Mouse (Mus musculus) embryonic facial prominence, embryonic 15.5 days (tissue): Measurements from ENCODE around the gene A130010J15Rik. TPM values are rescaled to one million over a fixed set of nuclear protein-coding genes. Genes with fewer than 3 reads are reported as not detected.

Experiments used
- ATAC-seq: fragments of 200-750 bp; cut with Nextera tagmentation; 2 replicates; pipeline ENCODE4 v1.8.0; 2017; ENCODE audit warnings: low read depth, moderate TSS enrichment; ENCODE audit not compliant: insufficient number of reproducible peaks, low FRiP score, low TSS enrichment
- H3K27ac ChIP-seq: fragments of 300-500 bp; sonication (generic); replicated peaks from 2 replicates; pipeline ENCODE4 v1.5.1; 2015; ENCODE audit warnings: mild to moderate bottlenecking, inconsistent platforms
- H3K27me3 ChIP-seq: fragments of 300-500 bp; sonication (generic); 2 replicates; pipeline ENCODE4 v1.6.1; 2015; ENCODE audit warnings: inconsistent platforms
- H3K36me3 ChIP-seq: fragments of 300-500 bp; sonication (generic); 2 replicates; pipeline ENCODE4 v1.6.1; 2015; ENCODE audit warnings: mild to moderate bottlenecking, inconsistent platforms
- H3K4me1 ChIP-seq: fragments of 300-500 bp; sonication (generic); 2 replicates; pipeline ENCODE4 v1.6.1; 2015; ENCODE audit warnings: inconsistent platforms
- H3K4me2 ChIP-seq: fragments of 300-500 bp; sonication (generic); replicated peaks from 2 replicates; pipeline ENCODE4 v1.6.1; 2015; ENCODE audit warnings: mild to moderate bottlenecking, inconsistent platforms
- H3K4me3 ChIP-seq: fragments of 300-500 bp; sonication (generic); replicated peaks from 2 replicates; pipeline ENCODE4 v1.5.1; 2015; ENCODE audit warnings: mild to moderate bottlenecking, inconsistent platforms
- H3K9ac ChIP-seq: fragments of 300-500 bp; sonication (generic); 2 replicates; pipeline ENCODE4 v1.6.1; 2015; ENCODE audit warnings: inconsistent platforms
- H3K9me3 ChIP-seq: fragments of 300-500 bp; sonication (generic); replicated peaks from 2 replicates; pipeline ENCODE4 v1.6.1; 2016; ENCODE audit warnings: inconsistent platforms
- WGBS: fragments of 180-500 bp; shearing (Covaris S2); methylation state at CpG from one replicate; pipeline ENCODE4 v1.1.7; 2015; 5-methylcytosine and 5-hydroxymethylcytosine counted together
- polyA plus RNA-seq: library from polyadenylated mRNA; unstranded; fragments of >200 nt; fragmentation: Nextera tagmentation; extraction: Ambion mirVana; gene quantifications from 2 replicates; pipeline ENCODE4 v1.2.1, GENCODE M21; 2015

The A130010J15Rik gene
- polyA plus RNA-seq, 1 experiment from 2014 or later, result 15.9 TPM

DNA sequence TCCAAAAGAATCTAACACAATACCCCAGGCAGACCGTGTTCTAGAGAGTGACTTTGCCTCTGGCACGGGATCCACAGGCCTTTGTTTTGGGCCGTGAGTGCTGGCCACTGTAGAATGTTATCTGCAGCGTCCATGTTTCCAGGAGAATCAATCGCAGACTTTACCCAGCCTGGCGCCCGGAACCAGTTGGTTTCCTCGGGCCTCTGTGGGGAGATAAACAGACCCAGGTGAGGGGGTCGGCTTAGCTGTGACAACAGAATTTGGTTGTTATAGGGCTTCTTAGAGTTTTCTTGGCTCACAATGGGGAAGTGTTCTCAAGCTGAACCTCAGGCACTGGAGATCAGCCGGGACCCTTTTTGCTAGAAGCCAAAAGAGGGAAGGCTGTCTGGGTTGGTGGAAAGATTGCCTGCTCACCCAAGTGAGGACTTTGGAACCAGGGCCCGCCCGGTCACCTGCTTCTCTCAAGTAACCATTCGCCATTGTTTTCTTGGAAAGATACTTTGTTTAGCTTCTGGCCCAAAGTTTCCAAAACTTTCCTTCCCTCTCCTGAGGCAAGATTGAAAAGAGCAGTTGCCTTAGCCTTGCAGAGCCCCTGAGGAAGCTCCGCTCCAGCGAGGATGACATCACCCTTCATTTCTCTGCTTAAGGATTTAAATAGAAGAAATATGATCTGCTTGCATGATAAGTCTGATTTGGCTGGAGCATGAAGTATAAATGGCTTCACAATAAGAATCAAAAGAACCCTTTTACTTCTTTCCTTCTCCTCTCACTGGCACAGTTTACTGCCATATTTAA is 11.3 kb upstream of the A130010J15Rik start:
- 44% methylated on average over 15 of the region's 15 CpGs for WGBS
- Histone ChIP-seq H3K9ac (no peak overlapping the region; the same call in 1 of the 2 replicates), H3K36me3 (no peaks in the 10 kb centered on the region), H3K9me3 (no peaks in the 10 kb centered on the region), H3K4me1 (peaks cover 48% of the 10 kb centered on the region), H3K27me3 (peaks cover 23% of the 10 kb centered on the region), H3K27ac (peak overlapping the region; percentile 86), H3K4me3 (no peak overlapping the region), H3K4me2 (peak overlapping the region; percentile 38)
- no peak for ATAC-seq

DNA sequence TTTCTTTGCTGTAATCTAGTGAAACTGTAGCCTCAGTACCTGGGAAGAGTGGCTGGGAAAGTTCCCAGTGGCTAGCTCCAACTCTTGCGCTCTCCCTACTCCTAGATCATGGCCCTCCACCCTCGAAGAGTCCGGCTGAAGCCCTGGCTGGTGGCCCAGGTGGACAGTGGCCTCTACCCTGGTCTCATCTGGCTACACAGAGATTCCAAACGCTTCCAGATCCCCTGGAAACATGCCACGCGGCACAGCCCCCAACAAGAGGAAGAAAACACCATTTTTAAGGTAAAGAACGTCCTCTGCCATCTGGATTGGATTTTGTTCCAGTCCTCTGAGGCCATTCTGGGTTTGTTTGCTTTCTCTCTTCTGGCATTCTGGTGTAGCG is 10.7 kb upstream of the A130010J15Rik start:
- H3K27ac ChIP-seq, result peak overlapping the region; percentile 86
- WGBS, result 42% methylated on average over 8 of the region's 8 CpGs
- H3K9me3 ChIP-seq, result no peaks in the 10 kb centered on the region
- peaks cover 23% of the 10 kb centered on the region for H3K27me3 ChIP-seq
- H3K9ac ChIP-seq, result no peak overlapping the region; the same call in 1 of the 2 replicates
- H3K4me2 ChIP-seq, result peak overlapping the region; percentile 38
- H3K4me3 ChIP-seq, result no peak overlapping the region
- H3K4me1 ChIP-seq, result peaks cover 47% of the 10 kb centered on the region
- ATAC-seq, result no peak
- H3K36me3 ChIP-seq, result no peaks in the 10 kb centered on the region

DNA sequence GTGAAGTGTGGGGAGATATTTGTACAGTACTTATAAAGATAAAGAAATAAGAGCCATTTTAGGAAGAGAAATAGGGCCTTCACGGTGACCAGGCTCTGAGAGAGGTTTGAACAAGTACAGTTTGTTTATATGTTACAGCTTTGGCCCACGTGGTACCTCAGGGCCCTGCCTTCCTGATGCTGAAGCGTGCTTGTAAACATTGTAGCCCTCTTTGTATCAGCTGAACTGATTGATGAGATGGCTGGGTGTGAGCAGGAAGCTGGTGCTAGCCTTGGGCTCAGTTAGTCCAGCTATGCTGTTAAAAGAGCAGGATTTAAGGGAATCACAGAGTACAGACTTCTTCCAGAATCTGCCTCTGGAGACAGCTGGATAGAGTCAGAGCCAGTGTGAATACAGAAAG is 8.7 kb upstream of the A130010J15Rik start:
- ATAC-seq, result no peak

DNA sequence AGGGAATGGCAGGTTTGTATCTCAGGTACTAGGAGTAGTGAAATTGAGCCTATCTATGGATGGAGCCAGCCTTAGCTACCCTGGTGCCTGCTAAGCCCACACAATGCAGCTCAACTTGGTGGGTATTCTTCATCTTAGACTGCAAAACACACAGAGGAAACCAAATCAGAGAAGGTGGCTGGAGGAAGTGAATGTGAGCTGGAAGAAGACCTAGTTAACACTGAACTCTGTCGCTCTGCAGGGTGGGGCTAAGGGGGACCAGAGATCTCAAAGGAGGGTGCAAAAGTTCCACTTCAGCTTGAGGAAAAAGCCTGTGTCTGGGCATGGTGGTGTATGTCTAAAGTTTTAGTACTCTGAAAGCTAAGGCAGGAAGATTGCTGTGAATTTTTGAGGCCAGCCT is 8.2 kb upstream of the A130010J15Rik start:
- Histone ChIP-seq H3K4me2 (no peak overlapping the region), H3K9ac (no peak overlapping the region), H3K27ac (no peak overlapping the region), H3K4me1 (peaks cover 32% of the 10 kb centered on the region), H3K36me3 (no peaks in the 10 kb centered on the region), H3K27me3 (0 out of 2 replicates have a peak, but pooled peaks cover 5% of the 10 kb centered on the region), H3K4me3 (no peak overlapping the region), H3K9me3 (no peaks in the 10 kb centered on the region)
- WGBS, result 39% methylated on average over 1 of the region's 1 CpGs
- no peak for ATAC-seq

More for the DNA sequence above, 8.7 kb upstream of the A130010J15Rik start:
- Histone ChIP-seq H3K4me1 (peaks cover 32% of the 10 kb centered on the region), H3K9ac (no peak overlapping the region), H3K27ac (no peak overlapping the region), H3K4me2 (no peak overlapping the region), H3K4me3 (no peak overlapping the region), H3K36me3 (no peaks in the 10 kb centered on the region), H3K27me3 (peaks cover 9% of the 10 kb centered on the region; the same call in 1 of the 2 replicates), H3K9me3 (no peaks in the 10 kb centered on the region)
- WGBS, result 46% methylated on average over 3 of the region's 3 CpGs

DNA sequence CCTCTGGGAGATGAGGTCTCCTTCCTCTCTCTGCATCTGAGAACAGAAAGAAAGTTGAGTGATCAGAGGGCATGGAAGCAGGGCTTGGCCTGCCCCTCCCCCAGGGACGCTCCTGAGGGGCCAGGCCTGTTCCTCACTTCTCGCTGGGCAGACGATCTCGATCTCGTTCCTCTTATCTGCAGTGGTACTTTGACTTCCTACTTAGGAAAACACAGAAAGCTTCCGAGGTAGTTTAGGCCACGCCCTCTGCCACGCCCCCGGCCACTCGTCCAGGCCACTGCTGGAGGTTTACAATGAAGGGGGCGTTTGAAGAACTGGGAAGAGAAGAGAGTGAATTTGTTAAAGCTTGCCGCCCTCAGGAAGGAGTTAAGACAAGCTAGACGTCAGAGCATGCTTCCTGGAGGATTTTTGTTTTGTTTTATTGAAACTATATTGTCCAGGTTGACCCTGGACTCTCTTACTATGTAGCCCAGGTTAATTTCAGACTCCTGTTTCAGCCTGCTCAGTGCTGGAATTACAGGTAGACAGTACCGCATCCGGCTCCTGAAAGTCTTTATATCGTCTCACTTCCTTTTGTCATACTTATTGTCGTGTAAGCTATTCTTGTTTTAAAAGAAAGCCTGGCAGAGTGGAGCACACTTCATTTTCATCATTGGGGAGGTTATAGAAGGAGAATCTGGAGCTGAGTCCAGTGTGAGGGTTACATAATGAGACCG is 7.4 kb upstream of the A130010J15Rik start:
- Histone ChIP-seq H3K9me3 (no peaks in the 10 kb centered on the region), H3K4me3 (no peak overlapping the region), H3K27me3 (no peaks in the 10 kb centered on the region), H3K36me3 (no peaks in the 10 kb centered on the region), H3K4me2 (peak overlapping the region; percentile 32; the same call in 1 of the 2 replicates), H3K27ac (no peak overlapping the region), H3K9ac (no peak overlapping the region), H3K4me1 (peaks cover 32% of the 10 kb centered on the region)
- WGBS, result 19% methylated on average over 18 of the region's 18 CpGs
- ATAC-seq, result no peak

DNA sequence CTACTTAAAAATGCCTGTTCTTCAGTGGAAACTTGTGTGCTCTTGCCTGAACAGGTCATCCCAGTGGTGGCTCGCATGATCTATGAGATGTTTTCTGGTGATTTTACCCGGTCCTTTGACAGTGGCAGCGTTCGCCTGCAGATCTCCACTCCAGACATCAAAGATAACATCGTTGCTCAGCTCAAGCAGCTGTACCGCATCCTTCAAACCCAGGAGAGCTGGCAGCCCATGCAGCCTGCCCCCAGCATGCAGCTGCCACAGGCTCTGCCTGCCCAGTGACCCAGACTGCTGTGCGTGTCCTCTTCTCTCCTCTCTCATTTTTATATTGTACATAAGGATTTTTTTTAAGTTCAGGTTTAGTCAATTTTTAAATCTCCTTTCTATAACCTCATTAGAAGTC is 1.4 kb downstream of the A130010J15Rik start:
- Histone ChIP-seq H3K4me2 (no peak overlapping the region), H3K27ac (no peak overlapping the region), H3K4me1 (peaks cover 21% of the 10 kb centered on the region), H3K9me3 (no peaks in the 10 kb centered on the region), H3K4me3 (no peak overlapping the region), H3K27me3 (no peaks in the 10 kb centered on the region), H3K36me3 (no peaks in the 10 kb centered on the region), H3K9ac (no peak overlapping the region)
- WGBS, result 57% methylated on average over 7 of the region's 7 CpGs
- ATAC-seq, result no peak

DNA sequence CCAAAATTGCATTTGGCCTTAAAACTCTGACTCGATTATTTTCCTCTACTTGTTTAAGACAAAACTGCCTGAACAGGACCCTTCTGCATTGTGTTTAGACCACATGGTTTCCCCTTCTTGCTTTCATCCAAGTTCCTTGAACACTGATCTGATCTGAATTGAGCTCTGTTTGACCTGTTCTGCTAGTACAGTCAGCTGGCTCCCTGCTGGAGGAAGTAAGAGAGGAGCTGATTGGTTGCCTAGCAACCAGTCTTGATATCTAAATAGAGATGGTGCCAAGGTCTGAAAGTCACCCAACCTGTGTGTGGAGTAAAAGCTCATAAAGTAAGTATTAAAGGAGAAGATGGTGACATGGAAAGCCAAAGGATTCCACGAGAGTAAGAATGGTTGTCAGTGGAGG is 2.0 kb downstream of the A130010J15Rik start:
- Histone ChIP-seq H3K9me3 (no peaks in the 10 kb centered on the region), H3K27me3 (no peaks in the 10 kb centered on the region), H3K4me2 (no peak overlapping the region), H3K4me1 (peaks cover 27% of the 10 kb centered on the region), H3K27ac (no peak overlapping the region), H3K36me3 (no peaks in the 10 kb centered on the region), H3K4me3 (no peak overlapping the region), H3K9ac (no peak overlapping the region)
- no peak for ATAC-seq
- WGBS, result 57% methylated on average over 2 of the region's 2 CpGs

DNA sequence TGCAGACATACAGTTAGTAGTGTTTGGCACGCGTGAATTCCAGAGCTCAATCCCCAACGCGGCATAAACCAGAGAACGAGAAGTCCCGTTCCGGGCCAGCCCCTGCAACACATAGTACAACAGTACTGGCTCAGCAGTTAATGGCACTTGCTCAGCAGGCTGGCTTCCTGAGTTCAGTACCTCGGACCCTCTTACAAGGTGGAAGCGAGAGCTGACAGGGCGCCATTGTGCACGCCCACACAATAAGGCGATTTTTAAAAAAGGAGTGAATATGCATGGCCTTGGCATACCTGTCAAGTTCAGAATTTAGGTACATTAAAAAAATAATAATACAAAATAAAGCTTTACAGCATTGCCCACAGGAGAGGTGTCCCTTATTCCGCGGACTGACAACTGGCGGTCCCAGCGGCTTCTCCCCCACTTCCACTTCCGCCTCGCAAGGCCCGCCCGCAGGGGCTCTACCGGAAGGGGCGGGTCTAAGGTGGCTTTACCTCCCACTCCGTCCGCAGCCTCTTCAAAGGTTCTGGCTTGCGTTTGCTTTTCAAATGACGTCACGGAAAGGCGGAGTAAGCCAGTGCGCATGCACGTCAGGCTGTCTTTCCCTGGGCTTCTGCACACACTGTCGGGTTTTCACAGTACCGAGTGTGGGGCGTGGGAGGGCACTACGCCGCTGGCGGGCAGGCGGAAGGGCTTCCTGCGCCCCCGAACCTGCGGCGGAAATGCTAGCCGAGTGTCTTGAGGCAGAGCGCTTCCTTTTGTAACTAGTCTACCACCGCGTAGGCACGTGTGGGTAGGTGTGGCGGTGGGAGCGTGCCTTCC is 5.4 kb downstream of the A130010J15Rik start:
- Histone ChIP-seq H3K27me3 (no peaks in the 10 kb centered on the region), H3K9ac (peak overlapping the region; percentile 74), H3K36me3 (no peaks in the 10 kb centered on the region), H3K9me3 (no peaks in the 10 kb centered on the region), H3K4me1 (peaks cover 33% of the 10 kb centered on the region), H3K4me2 (peak overlapping the region; percentile 71), H3K27ac (peak overlapping the region; percentile 87), H3K4me3 (peak overlapping the region; percentile 71)
- WGBS, result 1% methylated on average over 48 of the region's 48 CpGs
- peak; percentile 98 for ATAC-seq

DNA sequence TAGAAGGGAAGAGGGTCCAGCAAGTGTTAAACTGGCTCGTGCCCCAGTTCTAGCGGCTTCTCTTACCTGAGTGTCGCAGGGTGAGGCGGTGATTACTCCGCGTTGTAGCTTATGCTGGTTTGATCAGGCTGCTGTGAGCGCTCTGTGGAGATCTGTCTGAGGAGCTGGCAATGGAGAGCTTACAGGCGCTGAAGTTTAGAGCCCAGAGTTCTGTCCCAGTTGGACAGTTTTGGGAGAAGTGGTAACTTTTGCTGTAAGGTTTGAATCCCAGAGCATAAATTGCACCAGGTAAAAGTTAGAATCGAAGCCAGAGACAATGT is 5.9 kb downstream of the A130010J15Rik start:
- WGBS, result 18% methylated on average over 9 of the region's 9 CpGs
- Histone ChIP-seq H3K4me3 (peak overlapping the region; percentile 71), H3K27me3 (no peaks in the 10 kb centered on the region), H3K27ac (peak overlapping the region; percentile 87), H3K4me2 (peak overlapping the region; percentile 71), H3K36me3 (no peaks in the 10 kb centered on the region), H3K9me3 (no peaks in the 10 kb centered on the region), H3K9ac (peak overlapping the region; percentile 68), H3K4me1 (peaks cover 35% of the 10 kb centered on the region)
- no peak for ATAC-seq

DNA sequence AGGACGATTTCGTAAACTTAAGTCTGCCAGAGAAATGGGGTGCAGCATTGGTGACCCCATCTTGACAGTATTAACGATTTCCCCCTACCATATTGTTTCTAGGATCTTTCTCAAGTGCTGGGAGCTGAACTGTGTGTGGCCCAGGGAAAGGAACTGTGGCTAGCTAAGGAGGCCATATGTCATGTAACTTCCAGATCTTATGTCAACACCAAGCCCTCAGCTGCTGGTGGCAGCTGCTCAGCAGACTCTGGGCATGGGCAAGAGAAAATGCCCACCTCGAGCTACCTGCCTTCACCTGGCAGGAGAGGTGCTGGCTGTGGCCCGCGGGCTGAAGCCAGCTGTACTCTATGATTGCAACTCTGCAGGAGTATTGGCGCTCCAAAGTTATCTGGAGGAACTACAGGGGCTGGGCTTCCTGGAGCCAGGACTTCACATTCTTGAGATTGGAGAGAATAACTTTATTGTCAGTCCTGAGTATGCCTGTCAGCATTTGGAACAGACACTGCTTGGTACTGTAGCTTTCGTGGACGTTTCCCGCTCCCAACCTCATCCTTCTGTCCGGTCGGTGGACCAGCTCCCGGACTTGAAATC is 6.4 kb downstream of the A130010J15Rik start:
- H3K4me1 ChIP-seq, result peaks cover 31% of the 10 kb centered on the region
- H3K4me2 ChIP-seq, result peak overlapping the region; percentile 71
- peak overlapping the region; percentile 68; the same call in 1 of the 2 replicates for H3K9ac ChIP-seq
- no peaks in the 10 kb centered on the region for H3K36me3 ChIP-seq
- peak overlapping the region; percentile 71 for H3K4me3 ChIP-seq
- no peak for ATAC-seq
- H3K27me3 ChIP-seq, result no peaks in the 10 kb centered on the region
- WGBS, result 89% methylated on average over 13 of the region's 13 CpGs
- H3K9me3 ChIP-seq, result no peaks in the 10 kb centered on the region
- H3K27ac ChIP-seq, result peak overlapping the region; percentile 87; the same call in 1 of the 2 replicates

DNA sequence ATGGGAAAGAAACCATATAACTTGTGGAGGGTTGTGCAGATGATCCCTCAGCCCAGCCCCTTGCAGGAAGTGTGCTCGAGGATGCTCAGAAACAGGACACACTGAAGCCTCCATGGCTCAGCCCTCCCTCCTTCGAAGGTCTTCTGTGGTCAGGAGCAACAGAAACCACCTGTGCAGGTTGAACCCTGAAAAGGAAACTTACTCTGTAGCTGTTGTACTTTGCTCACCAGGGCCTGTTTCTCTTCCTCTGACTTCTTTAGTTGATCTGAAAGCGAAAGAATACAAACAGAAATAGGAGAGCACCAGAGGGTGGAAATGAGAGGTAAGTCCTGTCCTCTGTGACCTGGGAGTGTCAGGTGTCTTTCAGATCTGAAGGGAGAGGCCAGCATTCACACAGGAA is 13.3 kb downstream of the A130010J15Rik start:
- Histone ChIP-seq H3K36me3 (no peaks in the 10 kb centered on the region), H3K27me3 (no peaks in the 10 kb centered on the region), H3K9me3 (no peaks in the 10 kb centered on the region), H3K4me2 (no peak overlapping the region), H3K4me1 (peaks cover 11% of the 10 kb centered on the region; the same call in 1 of the 2 replicates), H3K27ac (no peak overlapping the region), H3K4me3 (no peak overlapping the region), H3K9ac (no peak overlapping the region)
- no peak for ATAC-seq
- WGBS, result 69% methylated on average over 3 of the region's 3 CpGs
